Mouse (Mus musculus): ENCODE results near the gene Clybl.

- TF ChIP-seq CTCF (IDR thresholded peaks at IDR 0.05; ENCODE audit: low read depth), result no peak
- TF ChIP-seq EP300 (optimal IDR thresholded peaks at IDR 0.05), result no peak
Observed at GRCm38 (mm10) chr14:122190527-122190926, 9.0 kb downstream of the Clybl start.

Measured in stomach, postnatal 0 days (tissue).